Mouse (Mus musculus) intestine, embryonic 16.5 days (tissue): ENCODE measurements around the gene Unk. TPM values are rescaled to one million over a fixed set of nuclear protein-coding genes. Genes with fewer than 3 reads are reported as not detected.

ENCODE experiments used
- ATAC-seq: fragments of 200-750 bp; cut with Nextera tagmentation; 2 replicates; pipeline ENCODE4 v1.8.0; 2017; ENCODE audit warnings: moderate TSS enrichment, moderate library complexity
- H3K27ac ChIP-seq: fragments of 300-500 bp; sonication (generic); 2 replicates; pipeline ENCODE4 v1.5.1; 2014; ENCODE audit warnings: mild to moderate bottlenecking, low read length
- H3K27me3 ChIP-seq: fragments of 300-500 bp; sonication (generic); replicated peaks from 2 replicates; pipeline ENCODE4 v1.6.1; 2014; ENCODE audit warnings: low read length, control low read depth, mixed read lengths; ENCODE audit not compliant: control insufficient read depth, insufficient read depth
- H3K36me3 ChIP-seq: fragments of 300-500 bp; sonication (generic); 2 replicates; pipeline ENCODE4 v1.6.1; 2014; ENCODE audit warnings: low read length, control low read depth; ENCODE audit not compliant: control insufficient read depth, insufficient read depth
- H3K4me1 ChIP-seq: fragments of 300-500 bp; sonication (generic); 2 replicates; pipeline ENCODE4 v1.6.1; 2014; ENCODE audit warnings: low read length, control low read depth, mixed read lengths; ENCODE audit not compliant: control insufficient read depth, insufficient read depth
- H3K4me2 ChIP-seq: fragments of 300-500 bp; sonication (generic); 2 replicates; pipeline ENCODE4 v1.6.1; 2014; ENCODE audit warnings: low read depth, low read length, control low read depth
- H3K4me3 ChIP-seq: fragments of 300-500 bp; sonication (generic); 2 replicates; pipeline ENCODE4 v1.5.1; 2014; ENCODE audit warnings: mild to moderate bottlenecking, low read length
- H3K9ac ChIP-seq: fragments of 300-500 bp; sonication (generic); 2 replicates; pipeline ENCODE4 v1.6.1; 2014; ENCODE audit warnings: low read depth, low read length
- H3K9me3 ChIP-seq: fragments of 300-500 bp; sonication (generic); 2 replicates; pipeline ENCODE4 v1.6.1; 2016; ENCODE audit warnings: low read length, control low read depth; ENCODE audit not compliant: control insufficient read depth
- WGBS: fragments of 180-500 bp; shearing (Covaris S2); extraction: QIAGEN DNeasy Blood & Tissue Kit; methylation state at CpG from one replicate; pipeline ENCODE4 v1.1.7; 2014; 5-methylcytosine and 5-hydroxymethylcytosine counted together
- polyA plus RNA-seq: library from polyadenylated mRNA; unstranded; fragments of >200 nt; fragmentation: Nextera tagmentation; extraction: Ambion mirVana; gene quantifications from 2 replicates; pipeline ENCODE4 v1.2.1, GENCODE M21; 2015

Unk gene
- polyA plus RNA-seq, 1 experiment from 2014 or later: 22.9 TPM

DNA sequence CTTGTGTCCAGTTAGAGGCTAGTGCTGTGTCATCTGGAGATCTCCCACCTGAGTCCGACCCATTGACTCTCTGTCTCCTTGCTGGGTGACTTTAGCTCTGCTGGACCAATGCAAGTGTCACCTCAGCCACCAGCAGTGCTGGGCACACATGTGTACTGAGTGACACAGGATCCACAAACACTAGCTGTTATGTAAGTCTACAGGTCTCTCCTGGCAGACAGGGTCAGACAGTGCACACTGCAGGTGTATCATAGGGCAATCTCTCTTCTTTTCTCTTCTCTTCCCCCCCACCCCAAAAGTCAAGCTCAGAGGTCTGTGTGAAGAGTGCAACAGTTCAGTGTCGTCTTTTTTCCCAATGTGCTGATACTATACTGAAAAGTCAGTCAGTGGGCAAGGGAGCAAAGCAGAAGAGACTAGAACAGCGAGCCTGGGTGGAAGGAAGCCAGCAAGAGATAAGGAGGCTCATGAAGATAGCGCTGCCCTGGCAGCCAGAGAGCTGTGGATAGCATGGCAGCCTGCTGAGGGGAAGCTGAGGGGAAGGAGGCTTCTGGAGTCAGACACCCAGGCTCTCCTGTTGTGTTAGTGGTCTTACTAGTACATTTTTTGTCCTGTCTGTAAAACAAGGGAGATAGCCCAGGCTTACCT lies 27.2 kb downstream of the Unk start:
- Histone ChIP-seq H3K27me3 (no peaks in the 10 kb centered on the region), H3K9ac (no peak overlapping the region), H3K36me3 (peaks cover 55% of the 10 kb centered on the region), H3K9me3 (no peaks in the 10 kb centered on the region), H3K4me3 (no peak overlapping the region), H3K27ac (no peak overlapping the region), H3K4me2 (no peak overlapping the region), H3K4me1 (peaks cover 5% of the 10 kb centered on the region; the same call in 1 of the 2 replicates)
- 82% methylated on average over 4 of the region's 4 CpGs for WGBS
- no peak for ATAC-seq

DNA sequence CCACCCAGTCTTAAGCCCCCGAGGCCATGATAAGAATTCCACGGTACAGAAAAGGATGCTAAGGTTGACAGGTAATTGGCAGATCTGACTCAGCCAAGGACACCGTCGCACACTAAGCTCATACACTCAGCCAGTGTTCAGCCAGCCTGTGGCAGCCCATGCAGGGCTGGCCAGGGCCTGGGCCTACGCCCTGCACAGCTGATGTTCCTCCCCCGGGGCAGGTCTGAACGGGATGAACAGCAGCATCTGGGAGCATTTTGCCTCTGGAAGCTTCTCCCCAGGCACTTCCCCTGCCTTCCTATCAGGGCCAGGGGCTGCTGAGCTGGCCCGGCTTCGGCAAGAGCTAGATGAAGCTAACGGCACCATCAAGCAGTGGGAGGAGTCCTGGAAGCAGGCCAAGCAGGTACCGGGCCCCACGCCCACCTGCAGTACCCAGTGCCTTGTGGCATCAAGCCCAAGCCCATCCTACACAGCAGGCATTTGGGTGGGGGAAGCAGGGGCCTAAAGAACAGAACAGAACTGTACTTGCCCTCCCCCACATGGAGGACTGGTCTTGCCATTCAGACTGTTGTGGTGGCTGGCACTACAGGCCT lies 28.0 kb downstream of the Unk start:
- peaks cover 55% of the 10 kb centered on the region for H3K36me3 ChIP-seq
- no peak overlapping the region for H3K27ac ChIP-seq
- no peaks in the 10 kb centered on the region for H3K27me3 ChIP-seq
- no peak overlapping the region for H3K4me2 ChIP-seq
- no peak overlapping the region for H3K4me3 ChIP-seq
- H3K9ac ChIP-seq: no peak overlapping the region
- WGBS: 72% methylated on average over 12 of the region's 12 CpGs
- no peaks in the 10 kb centered on the region for H3K9me3 ChIP-seq
- peaks cover 5% of the 10 kb centered on the region; the same call in 1 of the 2 replicates for H3K4me1 ChIP-seq
- ATAC-seq: no peak

DNA sequence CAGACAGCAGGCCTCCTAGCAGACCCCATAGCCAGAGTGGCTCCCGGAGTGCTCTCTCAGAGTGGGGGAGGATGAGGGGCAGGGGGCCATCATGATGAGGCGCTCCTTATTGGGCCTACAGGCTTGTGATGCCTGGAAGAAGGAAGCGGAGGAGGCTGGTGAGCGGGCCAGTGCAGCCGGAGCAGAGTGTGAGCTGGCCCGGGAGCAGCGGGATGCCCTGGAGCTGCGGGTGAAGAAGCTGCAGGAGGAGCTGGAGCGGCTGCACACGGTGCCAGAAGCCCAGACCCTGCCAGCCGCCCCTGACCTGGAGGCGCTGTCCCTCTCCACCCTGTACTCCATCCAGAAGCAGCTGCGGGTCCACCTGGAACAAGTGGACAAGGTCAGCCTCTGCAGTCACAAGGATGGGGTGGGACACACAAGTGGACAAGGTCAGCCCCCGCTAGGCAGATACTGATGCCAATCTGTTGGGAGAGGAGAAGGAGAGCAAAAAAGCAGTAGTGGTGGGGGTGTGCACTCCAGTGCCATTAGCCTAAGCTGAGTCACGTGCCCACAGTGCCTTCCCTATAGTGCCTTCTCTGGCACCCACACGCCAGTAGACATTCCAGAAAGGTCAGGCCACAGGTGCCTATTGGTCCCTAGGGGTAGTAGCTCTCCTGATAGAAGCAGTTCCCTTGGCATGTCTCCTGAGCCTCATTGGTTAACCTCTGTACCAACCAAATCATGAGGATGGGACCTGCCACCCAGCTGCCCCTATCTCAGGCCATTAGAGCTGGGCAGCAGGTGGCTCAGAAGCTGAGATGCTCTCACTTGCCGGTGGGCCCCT lies 29.0 kb downstream of the Unk start:
- no peaks in the 10 kb centered on the region for H3K9me3 ChIP-seq
- H3K4me2 ChIP-seq: no peak overlapping the region
- H3K4me1 ChIP-seq: peaks cover 5% of the 10 kb centered on the region; the same call in 1 of the 2 replicates
- 89% methylated on average over 17 of the region's 17 CpGs for WGBS
- peaks cover 48% of the 10 kb centered on the region for H3K36me3 ChIP-seq
- no peak overlapping the region for H3K4me3 ChIP-seq
- ATAC-seq: no peak
- H3K27me3 ChIP-seq: no peaks in the 10 kb centered on the region
- no peak overlapping the region for H3K27ac ChIP-seq
- no peak overlapping the region for H3K9ac ChIP-seq

DNA sequence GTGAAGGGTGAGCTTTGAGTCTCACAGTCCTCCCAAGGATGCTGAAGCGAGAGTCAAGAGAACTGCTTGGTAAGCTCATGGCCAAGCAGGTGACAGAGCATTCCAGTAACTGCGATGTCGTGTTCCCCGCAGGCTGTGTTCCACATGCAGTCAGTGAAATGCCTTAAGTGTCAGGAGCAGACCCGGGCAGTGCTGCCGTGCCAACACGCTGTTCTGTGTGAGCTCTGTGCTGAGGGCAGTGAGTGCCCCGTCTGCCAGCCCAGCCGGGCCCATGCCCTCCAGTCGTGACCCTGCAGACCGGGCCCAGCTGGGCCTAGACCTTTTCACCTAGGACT lies 29.5 kb downstream of the Unk start:
- Histone ChIP-seq H3K36me3 (peaks cover 43% of the 10 kb centered on the region), H3K27me3 (no peaks in the 10 kb centered on the region), H3K4me1 (peaks cover 5% of the 10 kb centered on the region; the same call in 1 of the 2 replicates), H3K4me2 (no peak overlapping the region), H3K27ac (no peak overlapping the region), H3K9ac (no peak overlapping the region), H3K9me3 (no peaks in the 10 kb centered on the region), H3K4me3 (no peak overlapping the region)
- WGBS: 92% methylated on average over 11 of the region's 11 CpGs
- no peak for ATAC-seq

DNA sequence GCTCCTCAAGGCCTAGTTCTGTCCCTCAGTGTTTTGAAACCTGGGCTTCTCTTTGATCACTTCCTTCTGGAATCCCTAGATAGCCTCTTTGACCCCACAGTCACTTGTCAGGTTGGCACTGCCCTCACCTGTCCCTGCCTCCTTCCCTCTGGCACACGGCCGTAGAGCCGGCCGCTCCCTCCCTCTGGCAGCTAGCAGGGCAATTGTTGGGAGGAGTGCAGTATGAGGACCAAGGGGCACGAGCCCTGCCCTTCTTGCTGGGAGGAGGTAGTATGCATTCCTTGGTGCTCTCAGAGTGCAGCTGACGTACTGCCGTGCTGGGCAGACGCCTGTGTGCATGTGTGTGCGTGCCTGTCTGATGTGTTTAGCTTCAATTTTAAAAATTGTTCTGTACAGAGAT lies 30.5 kb downstream of the Unk start:
- no peak overlapping the region for H3K9ac ChIP-seq
- H3K4me1 ChIP-seq: peaks cover 5% of the 10 kb centered on the region; the same call in 1 of the 2 replicates
- no peak overlapping the region for H3K4me2 ChIP-seq
- H3K9me3 ChIP-seq: no peaks in the 10 kb centered on the region
- WGBS: 67% methylated on average over 9 of the region's 9 CpGs
- H3K4me3 ChIP-seq: no peak overlapping the region
- no peaks in the 10 kb centered on the region for H3K27me3 ChIP-seq
- no peak; the same call in 1 of the 2 replicates for ATAC-seq
- 0 out of 2 replicates have a peak overlapping the region, but pooled peaks have one; percentile 6 for H3K27ac ChIP-seq
- peaks cover 35% of the 10 kb centered on the region for H3K36me3 ChIP-seq

DNA sequence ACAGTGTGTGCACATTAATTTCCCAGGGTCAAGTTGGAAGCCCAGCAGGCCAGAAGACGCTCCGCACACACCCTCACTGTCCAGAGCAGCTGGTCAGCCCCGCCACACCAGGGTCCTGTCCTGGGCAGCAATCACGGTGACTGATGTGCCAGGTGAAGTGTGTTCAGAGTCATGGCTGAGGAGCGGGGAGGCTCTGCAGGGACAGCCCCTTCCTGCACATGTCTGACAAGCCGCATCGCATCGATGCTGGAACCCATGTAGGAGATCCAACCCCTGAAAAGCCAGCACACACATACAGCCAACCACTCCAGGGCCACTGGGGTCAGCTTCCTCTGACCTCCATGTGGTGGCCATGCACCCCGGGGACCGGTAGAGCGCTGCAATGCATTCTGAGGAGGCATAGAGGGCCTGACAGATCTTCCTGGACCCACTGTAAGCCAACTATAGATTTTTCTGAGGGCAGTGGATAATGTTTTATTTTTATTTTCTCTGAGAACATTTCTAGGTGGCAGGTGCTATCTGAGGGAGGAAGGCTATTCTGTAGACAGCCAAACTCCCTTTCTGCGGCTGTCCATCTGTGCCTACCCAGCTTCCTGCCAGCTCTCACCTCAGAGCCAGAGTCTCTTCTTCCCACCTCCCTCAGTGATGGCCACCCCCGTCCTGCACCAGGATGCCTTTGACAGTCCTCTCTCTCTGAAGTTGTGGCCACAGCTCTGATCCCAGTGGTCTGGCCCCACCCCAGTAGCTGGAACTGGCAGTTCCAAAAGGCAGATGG lies 31.7 kb downstream of the Unk start:
- peaks cover 5% of the 10 kb centered on the region; the same call in 1 of the 2 replicates for H3K4me1 ChIP-seq
- no peak overlapping the region for H3K9ac ChIP-seq
- no peak overlapping the region for H3K4me2 ChIP-seq
- H3K27me3 ChIP-seq: no peaks in the 10 kb centered on the region
- no peaks in the 10 kb centered on the region for H3K9me3 ChIP-seq
- no peak overlapping the region for H3K4me3 ChIP-seq
- H3K36me3 ChIP-seq: peaks cover 29% of the 10 kb centered on the region
- H3K27ac ChIP-seq: no peak overlapping the region
- no peak for ATAC-seq
- WGBS: 88% methylated on average over 13 of the region's 13 CpGs

DNA sequence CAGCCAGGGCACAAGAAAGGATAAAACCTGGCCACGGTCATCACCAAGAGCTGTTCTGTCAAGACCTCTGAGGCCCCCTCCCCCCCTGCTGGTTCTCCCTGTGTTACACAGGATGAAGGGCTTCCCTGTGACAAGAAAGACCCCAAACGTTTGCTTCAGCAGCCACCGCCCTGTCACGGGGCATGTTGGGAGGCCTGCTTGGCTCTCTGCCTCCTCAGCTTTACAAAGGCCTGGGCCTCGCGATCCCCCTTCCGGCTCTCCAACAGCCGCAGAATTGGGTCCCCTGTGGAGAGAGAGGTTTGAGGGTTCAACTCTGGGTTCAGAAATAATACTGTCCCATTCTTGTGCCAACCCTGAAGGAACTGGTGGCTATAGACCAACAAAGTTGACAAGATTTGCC lies 32.4 kb downstream of the Unk start:
- H3K9ac ChIP-seq: no peak overlapping the region
- 70% methylated on average over 8 of the region's 8 CpGs for WGBS
- no peak for ATAC-seq
- H3K9me3 ChIP-seq: no peaks in the 10 kb centered on the region
- H3K27ac ChIP-seq: no peak overlapping the region
- H3K4me3 ChIP-seq: no peak overlapping the region
- H3K27me3 ChIP-seq: no peaks in the 10 kb centered on the region
- H3K36me3 ChIP-seq: peaks cover 24% of the 10 kb centered on the region
- H3K4me2 ChIP-seq: no peak overlapping the region
- peaks cover 5% of the 10 kb centered on the region; the same call in 1 of the 2 replicates for H3K4me1 ChIP-seq

DNA sequence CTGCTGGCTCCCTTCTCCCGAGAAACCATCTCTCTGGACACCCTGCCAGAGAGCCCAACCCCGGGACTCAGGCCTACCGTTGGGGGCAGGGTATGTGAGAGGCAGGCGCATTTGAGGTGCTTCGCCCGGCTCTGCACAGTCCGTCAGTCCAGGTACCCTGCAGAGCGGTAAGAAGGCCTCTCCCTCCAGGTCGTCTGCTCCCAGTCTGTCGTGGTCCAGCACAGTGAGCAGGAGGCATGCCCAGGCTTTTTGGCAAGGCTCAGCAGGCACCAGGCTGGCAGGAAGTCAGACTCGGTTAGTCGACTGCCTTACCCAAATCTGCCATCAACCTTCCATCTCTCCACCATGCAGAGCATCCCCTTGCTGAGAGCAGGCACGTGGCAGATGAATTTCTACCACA lies 33.4 kb downstream of the Unk start:
- Histone ChIP-seq H3K27ac (no peak overlapping the region), H3K9me3 (no peaks in the 10 kb centered on the region), H3K4me3 (no peak overlapping the region), H3K27me3 (no peaks in the 10 kb centered on the region), H3K9ac (no peak overlapping the region), H3K4me1 (peaks cover 5% of the 10 kb centered on the region; the same call in 1 of the 2 replicates), H3K36me3 (peaks cover 15% of the 10 kb centered on the region), H3K4me2 (no peak overlapping the region)
- WGBS: 65% methylated on average over 13 of the region's 13 CpGs
- ATAC-seq: no peak
